Mouse (Mus musculus): ENCODE data around the gene Amigo3. TPM values are rescaled to one million over a fixed set of nuclear protein-coding genes. Genes with fewer than 3 reads are reported as not detected.
A peak's percentile ranks its signal among the peaks of the same experiment; 100 is the strongest.

Gene Amigo3
- polyA plus RNA-seq, 1 experiment from 2014 or later: 2.7 TPM

- H3K9me3 ChIP-seq (ENCODE audit: control insufficient read depth, low read length): no peaks in the 10 kb centered on the region
- no peak overlapping the region for H3K9ac ChIP-seq (ENCODE audit: low read length)
- 90% methylated on average over 6 of the region's 6 CpGs for WGBS
- H3K36me3 ChIP-seq (ENCODE audit: control insufficient read depth, insufficient read depth, low read length): no peaks in the 10 kb centered on the region; the same call in 1 of the 2 replicates
- no peaks in the 10 kb centered on the region; the same call in 1 of the 2 replicates for H3K4me1 ChIP-seq (replicated peaks; ENCODE audit: control insufficient read depth, insufficient read depth, low read length)
- ATAC-seq (replicated peaks; ENCODE audit: low FRiP score): no peak
- no peak overlapping the region for H3K4me2 ChIP-seq (ENCODE audit: low read depth, low read length, severe bottlenecking)
- peak; percentile 49 for DNase-seq (ENCODE audit: low spot score)
- H3K27ac ChIP-seq (ENCODE audit: low read depth, low read length): no peak overlapping the region
- H3K4me3 ChIP-seq (ENCODE audit: low read depth, low read length): no peak overlapping the region
- no peaks in the 10 kb centered on the region for H3K27me3 ChIP-seq (ENCODE audit: control insufficient read depth, insufficient read depth, low read length)
These were observed 2.8 kb downstream of the Amigo3 start for GRCm38 (mm10) chr9:108055661-108056237.

GRCm38 (mm10) chr9:108056361-108057261 is 3.7 kb downstream of the Amigo3 start:
- DNase-seq (ENCODE audit: low spot score): peak; percentile 49
- no peaks in the 10 kb centered on the region for H3K36me3 ChIP-seq (ENCODE audit: control insufficient read depth, insufficient read depth, low read length)

GRCm38 (mm10) chr9:108057262-108057562 is 4.3 kb downstream of the Amigo3 start:
- ATAC-seq (replicated peaks; ENCODE audit: low FRiP score): no peak

More at GRCm38 (mm10) chr9:108056361-108057261, 3.7 kb downstream of the Amigo3 start:
- no peaks in the 10 kb centered on the region for H3K9me3 ChIP-seq (ENCODE audit: control insufficient read depth, low read length)
- no peak overlapping the region for H3K27ac ChIP-seq (ENCODE audit: low read depth, low read length)
- ATAC-seq (replicated peaks; ENCODE audit: low FRiP score): no peak
- no peak overlapping the region for H3K4me3 ChIP-seq (ENCODE audit: low read depth, low read length)
- no peaks in the 10 kb centered on the region; the same call in 1 of the 2 replicates for H3K4me1 ChIP-seq (replicated peaks; ENCODE audit: control insufficient read depth, insufficient read depth, low read length)
- H3K27me3 ChIP-seq (ENCODE audit: control insufficient read depth, insufficient read depth, low read length): no peaks in the 10 kb centered on the region
- H3K4me2 ChIP-seq (ENCODE audit: low read depth, low read length, severe bottlenecking): no peak overlapping the region
- H3K9ac ChIP-seq (ENCODE audit: low read length): no peak overlapping the region
- 83% methylated on average over 28 of the region's 28 CpGs for WGBS

GRCm38 (mm10) chr9:108058291-108058690 is 5.3 kb downstream of the Amigo3 start:
- no peaks in the 10 kb centered on the region; the same call in 1 of the 2 replicates for H3K4me1 ChIP-seq (replicated peaks; ENCODE audit: control insufficient read depth, insufficient read depth, low read length)
- no peaks in the 10 kb centered on the region for H3K36me3 ChIP-seq (ENCODE audit: control insufficient read depth, insufficient read depth, low read length)

More at GRCm38 (mm10) chr9:108057262-108057562, 4.3 kb downstream of the Amigo3 start:
- no peaks in the 10 kb centered on the region for H3K36me3 ChIP-seq (ENCODE audit: control insufficient read depth, insufficient read depth, low read length)
- no peak overlapping the region for H3K4me3 ChIP-seq (ENCODE audit: low read depth, low read length)
- no peak overlapping the region for H3K9ac ChIP-seq (ENCODE audit: low read length)
- DNase-seq (ENCODE audit: low spot score): no peak
- no peaks in the 10 kb centered on the region for H3K9me3 ChIP-seq (ENCODE audit: control insufficient read depth, low read length)
- no peak overlapping the region for H3K4me2 ChIP-seq (ENCODE audit: low read depth, low read length, severe bottlenecking)
- 87% methylated on average over 5 of the region's 5 CpGs for WGBS
- no peaks in the 10 kb centered on the region for H3K27me3 ChIP-seq (ENCODE audit: control insufficient read depth, insufficient read depth, low read length)
- no peak overlapping the region for H3K27ac ChIP-seq (ENCODE audit: low read depth, low read length)
- no peaks in the 10 kb centered on the region; the same call in 1 of the 2 replicates for H3K4me1 ChIP-seq (replicated peaks; ENCODE audit: control insufficient read depth, insufficient read depth, low read length)

GRCm38 (mm10) chr9:108062142-108062541 is 9.2 kb downstream of the Amigo3 start:
- no peak for DNase-seq (ENCODE audit: low spot score)
- H3K4me3 ChIP-seq (ENCODE audit: low read depth, low read length): no peak overlapping the region
- ATAC-seq (replicated peaks; ENCODE audit: low FRiP score): no peak
- H3K27ac ChIP-seq (ENCODE audit: low read depth, low read length): no peak overlapping the region
- no peak overlapping the region for H3K9ac ChIP-seq (ENCODE audit: low read length)
- 87% methylated on average over 3 of the region's 3 CpGs for WGBS
- H3K4me1 ChIP-seq (replicated peaks; ENCODE audit: control insufficient read depth, insufficient read depth, low read length): no peaks in the 10 kb centered on the region
- H3K27me3 ChIP-seq (ENCODE audit: control insufficient read depth, insufficient read depth, low read length): no peaks in the 10 kb centered on the region
- H3K9me3 ChIP-seq (ENCODE audit: control insufficient read depth, low read length): no peaks in the 10 kb centered on the region
- H3K4me2 ChIP-seq (ENCODE audit: low read depth, low read length, severe bottlenecking): no peak overlapping the region
- no peaks in the 10 kb centered on the region for H3K36me3 ChIP-seq (ENCODE audit: control insufficient read depth, insufficient read depth, low read length)

More at GRCm38 (mm10) chr9:108058291-108058690, 5.3 kb downstream of the Amigo3 start:
- ATAC-seq (replicated peaks; ENCODE audit: low FRiP score) (no peak), DNase-seq (ENCODE audit: low spot score) (peak; percentile 47)
- Histone ChIP-seq H3K27me3 (ENCODE audit: control insufficient read depth, insufficient read depth, low read length) (no peaks in the 10 kb centered on the region), H3K4me3 (ENCODE audit: low read depth, low read length) (no peak overlapping the region), H3K9me3 (ENCODE audit: control insufficient read depth, low read length) (no peaks in the 10 kb centered on the region), H3K27ac (ENCODE audit: low read depth, low read length) (no peak overlapping the region), H3K4me2 (ENCODE audit: low read depth, low read length, severe bottlenecking) (no peak overlapping the region), H3K9ac (ENCODE audit: low read length) (no peak overlapping the region)
- 95% methylated on average over 9 of the region's 9 CpGs for WGBS

GRCm38 (mm10) chr9:108063361-108063760 is 10.4 kb downstream of the Amigo3 start:
- no peak for DNase-seq (ENCODE audit: low spot score)
- H3K4me2 ChIP-seq (ENCODE audit: low read depth, low read length, severe bottlenecking): no peak overlapping the region
- 92% methylated on average over 12 of the region's 12 CpGs for WGBS
- no peak overlapping the region for H3K27ac ChIP-seq (ENCODE audit: low read depth, low read length)
- no peaks in the 10 kb centered on the region for H3K36me3 ChIP-seq (ENCODE audit: control insufficient read depth, insufficient read depth, low read length)
- H3K9me3 ChIP-seq (ENCODE audit: control insufficient read depth, low read length): no peaks in the 10 kb centered on the region
- H3K9ac ChIP-seq (ENCODE audit: low read length): no peak overlapping the region
- no peak overlapping the region for H3K4me3 ChIP-seq (ENCODE audit: low read depth, low read length)
- no peaks in the 10 kb centered on the region for H3K4me1 ChIP-seq (replicated peaks; ENCODE audit: control insufficient read depth, insufficient read depth, low read length)
- no peaks in the 10 kb centered on the region for H3K27me3 ChIP-seq (ENCODE audit: control insufficient read depth, insufficient read depth, low read length)
- no peak for ATAC-seq (replicated peaks; ENCODE audit: low FRiP score)

GRCm38 (mm10) chr9:108065491-108066011 is 12.6 kb downstream of the Amigo3 start:
- Histone ChIP-seq H3K9me3 (ENCODE audit: control insufficient read depth, low read length) (no peaks in the 10 kb centered on the region), H3K27me3 (ENCODE audit: control insufficient read depth, insufficient read depth, low read length) (no peaks in the 10 kb centered on the region), H3K4me2 (ENCODE audit: low read depth, low read length, severe bottlenecking) (no peak overlapping the region), H3K4me1 (replicated peaks; ENCODE audit: control insufficient read depth, insufficient read depth, low read length) (no peaks in the 10 kb centered on the region), H3K27ac (ENCODE audit: low read depth, low read length) (no peak overlapping the region), H3K9ac (ENCODE audit: low read length) (no peak overlapping the region), H3K36me3 (ENCODE audit: control insufficient read depth, insufficient read depth, low read length) (no peaks in the 10 kb centered on the region), H3K4me3 (ENCODE audit: low read depth, low read length) (no peak overlapping the region)
- WGBS: 45% methylated on average over 5 of the region's 5 CpGs
- DNase-seq (ENCODE audit: low spot score) (peak; percentile 73), ATAC-seq (replicated peaks; ENCODE audit: low FRiP score) (no peak)

- Histone ChIP-seq H3K4me2 (ENCODE audit: low read depth, low read length, severe bottlenecking) (no peak overlapping the region), H3K9ac (ENCODE audit: low read length) (no peak overlapping the region), H3K4me1 (replicated peaks; ENCODE audit: control insufficient read depth, insufficient read depth, low read length) (no peaks in the 10 kb centered on the region), H3K27me3 (ENCODE audit: control insufficient read depth, insufficient read depth, low read length) (no peaks in the 10 kb centered on the region), H3K36me3 (ENCODE audit: control insufficient read depth, insufficient read depth, low read length) (no peaks in the 10 kb centered on the region), H3K4me3 (ENCODE audit: low read depth, low read length) (no peak overlapping the region), H3K9me3 (ENCODE audit: control insufficient read depth, low read length) (no peaks in the 10 kb centered on the region), H3K27ac (ENCODE audit: low read depth, low read length) (no peak overlapping the region)
- ATAC-seq (replicated peaks; ENCODE audit: low FRiP score) (no peak), DNase-seq (ENCODE audit: low spot score) (no peak)
- 86% methylated on average over 7 of the region's 7 CpGs for WGBS
These were observed 14.2 kb downstream of the Amigo3 start for GRCm38 (mm10) chr9:108067199-108067598.
